Mouse (Mus musculus) cortical plate, adult 2 months (tissue): ENCODE measurements around the gene Scamp5. TPM values are rescaled to one million over a fixed set of nuclear protein-coding genes. Genes with fewer than 3 reads are reported as not detected.
A peak's percentile ranks its signal among the peaks of the same experiment; 100 is the strongest.

Experiments used
- H3K27ac ChIP-seq: fragments of 200-500 bp; 2 replicates; pipeline ENCODE4 v1.5.1; 2012; ENCODE audit warnings: low read length, control low read depth, inconsistent platforms; ENCODE audit not compliant: insufficient read depth
- H3K4me1 ChIP-seq: fragments of 200-500 bp; 2 replicates; pipeline ENCODE4 v1.6.1; 2011; ENCODE audit warnings: low read length; ENCODE audit not compliant: control insufficient read depth, insufficient read depth
- H3K4me3 ChIP-seq: fragments of 200-500 bp; 2 replicates; pipeline ENCODE4 v1.5.1; 2011; ENCODE audit warnings: mild to moderate bottlenecking, low read length, control low read depth; ENCODE audit not compliant: insufficient read depth
- CTCF ChIP-seq: fragments of 200-500 bp; IDR thresholded peaks from 2 replicates; pipeline ENCODE4 v1.5.1; 2011; ENCODE audit warnings: mild to moderate bottlenecking, control low read depth, low read length; ENCODE audit not compliant: insufficient read depth; ENCODE audit errors: extremely low read depth
- POLR2A ChIP-seq: fragments of 200-500 bp; IDR thresholded peaks from 2 replicates; pipeline ENCODE4 v1.6.1; 2011; ENCODE audit warnings: mild to moderate bottlenecking, low read length, control low read depth; ENCODE audit not compliant: insufficient read depth; ENCODE audit errors: extremely low read depth
- polyA plus RNA-seq: library from polyadenylated mRNA; depleted of rRNA; stranded (reverse); fragments of >200 nt; gene quantifications from 2 replicates; pipeline ENCODE4 v1.2.3, GENCODE M21; 2012

Scamp5 gene
- polyA plus RNA-seq, 1 experiment, result 376 TPM

GRCm38 (mm10) chr9:57459707-57460106 is 8.2 kb downstream of the Scamp5 start:
- Histone ChIP-seq H3K4me1 (peaks cover 8% of the 10 kb centered on the region), H3K4me3 (no peak overlapping the region)
- TF ChIP-seq POLR2A (no peak), CTCF (0 out of 2 replicates have a peak, but pooled peaks have one; percentile 14)

GRCm38 (mm10) chr9:57453516-57453915 is 14.3 kb downstream of the Scamp5 start:
- H3K4me1 ChIP-seq, result peaks cover 6% of the 10 kb centered on the region
- H3K27ac ChIP-seq, result no peak overlapping the region
- TF ChIP-seq CTCF, result no peak
- TF ChIP-seq POLR2A, result no peak
- H3K4me3 ChIP-seq, result no peak overlapping the region

More at GRCm38 (mm10) chr9:57459707-57460106, 8.2 kb downstream of the Scamp5 start:
- no peak overlapping the region for H3K27ac ChIP-seq

GRCm38 (mm10) chr9:57452624-57453462 is 15.0 kb downstream of the Scamp5 start:
- H3K27ac ChIP-seq, result no peak overlapping the region
- peaks cover 6% of the 10 kb centered on the region for H3K4me1 ChIP-seq
- TF ChIP-seq CTCF (no peak), POLR2A (no peak)
- no peak overlapping the region for H3K4me3 ChIP-seq

- TF ChIP-seq CTCF, result no peak
- TF ChIP-seq POLR2A, result no peak
- H3K4me1 ChIP-seq, result no peaks in the 10 kb centered on the region
- no peak overlapping the region for H3K4me3 ChIP-seq
- H3K27ac ChIP-seq, result no peak overlapping the region
Observed at GRCm38 (mm10) chr9:57449715-57450114, 18.1 kb downstream of the Scamp5 start.

GRCm38 (mm10) chr9:57440620-57441019 is 27.2 kb downstream of the Scamp5 start:
- Histone ChIP-seq H3K27ac (no peak overlapping the region), H3K4me1 (peaks cover 2% of the 10 kb centered on the region; the same call in 1 of the 2 replicates), H3K4me3 (no peak overlapping the region)
- no peak for TF ChIP-seq CTCF

GRCm38 (mm10) chr9:57439522-57440295 is 28.2 kb downstream of the Scamp5 start, which contains the start of gene Ppcdc:
Gene Ppcdc, minus strand, starts transcription at chr9:57440124.
- peak within 1 kb of the TSS; percentile 43 for H3K4me3 ChIP-seq
- TF ChIP-seq POLR2A (peak; percentile 95), CTCF (no peak)

GRCm38 (mm10) chr9:57439083-57439482 is 28.8 kb downstream of the Scamp5 start:
- Histone ChIP-seq H3K4me1 (peaks cover 2% of the 10 kb centered on the region; the same call in 1 of the 2 replicates), H3K27ac (no peak overlapping the region), H3K4me3 (peak overlapping the region; percentile 43)
- no peak for TF ChIP-seq POLR2A
- TF ChIP-seq CTCF, result no peak

More at GRCm38 (mm10) chr9:57439522-57440295, 28.2 kb downstream of the Scamp5 start, which contains the start of gene Ppcdc:
- Histone ChIP-seq H3K27ac (0 out of 2 replicates have a peak within 1 kb of the TSS, but pooled peaks have one; percentile 36), H3K4me1 (peaks cover 2% of the 10 kb centered on the region; the same call in 1 of the 2 replicates)

GRCm38 (mm10) chr9:57437896-57438614 is 29.8 kb downstream of the Scamp5 start:
- no peak overlapping the region for H3K4me3 ChIP-seq
- H3K4me1 ChIP-seq, result peaks cover 2% of the 10 kb centered on the region; the same call in 1 of the 2 replicates
- TF ChIP-seq CTCF, result no peak
- no peak for TF ChIP-seq POLR2A
- H3K27ac ChIP-seq, result no peak overlapping the region

GRCm38 (mm10) chr9:57436166-57436565 is 31.7 kb downstream of the Scamp5 start:
- Histone ChIP-seq H3K4me1 (peaks cover 5% of the 10 kb centered on the region), H3K27ac (no peak overlapping the region), H3K4me3 (no peak overlapping the region)
- no peak for TF ChIP-seq POLR2A
- TF ChIP-seq CTCF, result no peak
